Mouse (Mus musculus): ENCODE results near the gene Foxo1. TPM values are rescaled to one million over a fixed set of nuclear protein-coding genes. Genes with fewer than 3 reads are reported as not detected.

Gene Foxo1
- polyA plus RNA-seq (2014; fragmentation: Nextera tagmentation; extraction: Ambion mirVana) = 3.7 and 4.2 TPM in 2 replicates

DNA sequence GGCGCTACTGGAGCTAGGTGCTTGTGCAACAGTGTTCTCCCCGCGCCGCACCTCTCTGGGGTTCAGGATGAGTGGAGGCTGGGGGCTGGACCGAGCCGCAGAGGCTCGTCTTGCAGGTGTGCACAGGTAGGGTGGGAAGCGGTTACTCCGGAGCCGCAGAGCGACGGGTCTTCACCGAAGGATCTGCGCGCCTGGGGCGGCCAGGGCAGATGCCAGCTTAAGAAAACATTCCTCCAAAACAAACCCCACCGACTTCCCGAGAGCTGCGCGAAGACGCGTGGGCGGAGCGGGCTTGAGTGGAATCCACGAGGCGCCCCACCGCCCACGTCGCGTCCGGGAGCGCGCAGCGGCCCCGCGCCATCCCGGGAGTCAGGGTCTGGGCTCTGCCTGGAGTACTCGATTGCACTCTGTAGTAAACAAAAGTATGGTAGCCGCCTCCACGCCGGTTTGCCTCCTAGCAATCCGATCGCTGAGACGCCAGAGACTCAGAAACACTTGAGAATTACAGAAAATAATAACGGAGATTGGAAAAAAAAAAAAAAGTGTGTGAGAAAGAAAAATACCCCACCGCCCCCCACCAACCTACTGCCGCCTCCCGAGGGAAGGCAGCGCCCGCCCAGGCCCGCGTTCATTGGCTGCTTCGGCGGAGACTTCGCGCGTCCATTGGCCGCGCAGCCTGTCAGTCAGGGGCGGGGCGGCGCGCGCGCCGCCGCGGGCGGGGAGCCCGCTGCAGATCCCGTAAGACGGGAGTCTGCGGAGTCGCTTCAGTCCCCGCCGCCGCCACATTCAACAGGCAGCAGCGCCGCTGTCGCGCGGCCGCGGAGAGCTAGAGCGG lies at the start of gene Foxo1:
Foxo1 (plus strand) TSS at position 685 of the 835 bp plus-strand sequence.
- Histone ChIP-seq H3K36me3 (ENCODE audit: control insufficient read depth, insufficient read depth, low read length) (no peaks in the 10 kb centered on the region), H3K27ac (ENCODE audit: low read depth, low read length) (peak within 1 kb of the TSS; percentile 6; the same call in 1 of the 2 replicates), H3K4me3 (ENCODE audit: low read depth, low read length) (peak within 1 kb of the TSS; percentile 70), H3K4me2 (ENCODE audit: low read depth, low read length, severe bottlenecking) (peak within 1 kb of the TSS; percentile 99), H3K4me1 (replicated peaks; ENCODE audit: control insufficient read depth, insufficient read depth, low read length) (no peaks in the 10 kb centered on the region; the same call in 1 of the 2 replicates), H3K9me3 (ENCODE audit: control insufficient read depth, low read length) (no peaks in the 10 kb centered on the region), H3K27me3 (ENCODE audit: control insufficient read depth, insufficient read depth, low read length) (peaks cover 37% of the 10 kb centered on the region), H3K9ac (ENCODE audit: low read length) (peak within 1 kb of the TSS; percentile 68)
- peak; percentile 94 for DNase-seq (ENCODE audit: low spot score)
- ATAC-seq (replicated peaks; ENCODE audit: low FRiP score) = peak; percentile 95
- under 1% methylated on average over 85 of the region's 85 CpGs for WGBS

- Histone ChIP-seq H3K9ac (ENCODE audit: low read length) (no peak overlapping the region), H3K9me3 (ENCODE audit: control insufficient read depth, low read length) (no peaks in the 10 kb centered on the region), H3K4me2 (ENCODE audit: low read depth, low read length, severe bottlenecking) (no peak overlapping the region), H3K27ac (ENCODE audit: low read depth, low read length) (no peak overlapping the region), H3K27me3 (ENCODE audit: control insufficient read depth, insufficient read depth, low read length) (no peaks in the 10 kb centered on the region), H3K4me3 (ENCODE audit: low read depth, low read length) (no peak overlapping the region), H3K36me3 (ENCODE audit: control insufficient read depth, insufficient read depth, low read length) (no peaks in the 10 kb centered on the region), H3K4me1 (replicated peaks; ENCODE audit: control insufficient read depth, insufficient read depth, low read length) (no peaks in the 10 kb centered on the region)
- 89% methylated on average over 7 of the region's 7 CpGs for WGBS
- DNase-seq (ENCODE audit: low spot score) = peak; percentile 5
- ATAC-seq (replicated peaks; ENCODE audit: low FRiP score) = no peak
Measured at GRCm38 (mm10) chr3:52218864-52219263, 49.3 kb upstream of the Foxo1 start.

DNA sequence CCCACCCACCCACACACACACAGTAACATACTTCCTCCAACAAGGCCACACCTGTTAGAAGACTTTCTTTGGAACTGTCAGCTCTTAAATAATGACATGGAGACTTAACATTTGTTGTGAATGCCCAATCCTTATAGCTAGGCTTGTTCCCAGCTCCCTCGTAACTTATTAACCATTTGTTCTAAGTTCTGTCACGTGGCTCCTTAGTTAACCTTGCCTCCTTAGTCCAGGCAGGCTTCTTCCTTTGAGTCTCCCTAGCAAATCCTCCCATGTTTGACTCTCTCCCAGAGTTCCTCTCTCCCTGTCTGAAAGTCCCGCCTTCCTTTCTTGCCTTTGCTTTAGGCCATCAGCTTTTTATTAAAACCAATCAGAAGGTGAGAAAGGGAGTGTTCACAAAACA lies 47.1 kb upstream of the Foxo1 start:
- no peak overlapping the region for H3K27ac ChIP-seq (ENCODE audit: low read depth, low read length)
- no peaks in the 10 kb centered on the region for H3K4me1 ChIP-seq (replicated peaks; ENCODE audit: control insufficient read depth, insufficient read depth, low read length)
- ATAC-seq (replicated peaks; ENCODE audit: low FRiP score) (no peak), DNase-seq (ENCODE audit: low spot score) (no peak)
- H3K9ac ChIP-seq (ENCODE audit: low read length) = no peak overlapping the region
- no peak overlapping the region for H3K4me2 ChIP-seq (ENCODE audit: low read depth, low read length, severe bottlenecking)
- no peaks in the 10 kb centered on the region for H3K9me3 ChIP-seq (ENCODE audit: control insufficient read depth, low read length)
- no peak overlapping the region for H3K4me3 ChIP-seq (ENCODE audit: low read depth, low read length)
- WGBS = 85% methylated on average over 3 of the region's 3 CpGs
- no peaks in the 10 kb centered on the region for H3K27me3 ChIP-seq (ENCODE audit: control insufficient read depth, insufficient read depth, low read length)
- no peaks in the 10 kb centered on the region for H3K36me3 ChIP-seq (ENCODE audit: control insufficient read depth, insufficient read depth, low read length)

DNA sequence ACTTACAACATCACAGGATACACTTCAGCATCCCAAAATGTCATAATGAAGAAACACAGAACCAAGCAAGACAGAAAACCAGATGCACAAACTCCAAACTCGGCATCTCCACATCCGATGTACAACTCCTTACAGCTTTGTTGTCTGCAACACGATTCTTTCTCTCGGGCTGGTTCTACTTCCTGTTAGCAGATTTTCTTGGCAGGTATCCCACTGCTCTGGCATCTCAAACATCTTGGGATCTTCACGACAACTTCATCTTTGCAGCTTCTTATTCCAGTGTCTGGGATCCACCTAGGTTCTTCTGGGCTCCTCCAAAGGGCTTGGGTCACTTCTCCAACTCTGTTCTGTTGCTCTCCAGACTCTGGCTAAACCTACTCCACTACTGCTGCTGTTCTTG lies 46.2 kb upstream of the Foxo1 start:
- H3K4me2 ChIP-seq (ENCODE audit: low read depth, low read length, severe bottlenecking) = no peak overlapping the region
- H3K4me3 ChIP-seq (ENCODE audit: low read depth, low read length) = no peak overlapping the region
- ATAC-seq (replicated peaks; ENCODE audit: low FRiP score) (no peak), DNase-seq (ENCODE audit: low spot score) (peak; percentile 22)
- no peak overlapping the region for H3K9ac ChIP-seq (ENCODE audit: low read length)
- H3K36me3 ChIP-seq (ENCODE audit: control insufficient read depth, insufficient read depth, low read length) = no peaks in the 10 kb centered on the region
- H3K27ac ChIP-seq (ENCODE audit: low read depth, low read length) = no peak overlapping the region
- WGBS = 79% methylated on average over 5 of the region's 5 CpGs
- no peaks in the 10 kb centered on the region for H3K9me3 ChIP-seq (ENCODE audit: control insufficient read depth, low read length)
- H3K4me1 ChIP-seq (replicated peaks; ENCODE audit: control insufficient read depth, insufficient read depth, low read length) = no peaks in the 10 kb centered on the region
- H3K27me3 ChIP-seq (ENCODE audit: control insufficient read depth, insufficient read depth, low read length) = no peaks in the 10 kb centered on the region

GRCm38 (mm10) chr3:52236488-52236887 lies 31.6 kb upstream of the Foxo1 start:
- H3K9me3 ChIP-seq (ENCODE audit: control insufficient read depth, low read length) = no peaks in the 10 kb centered on the region
- no peaks in the 10 kb centered on the region for H3K27me3 ChIP-seq (ENCODE audit: control insufficient read depth, insufficient read depth, low read length)
- ATAC-seq (replicated peaks; ENCODE audit: low FRiP score) = no peak
- no peaks in the 10 kb centered on the region for H3K36me3 ChIP-seq (ENCODE audit: control insufficient read depth, insufficient read depth, low read length)
- H3K4me2 ChIP-seq (ENCODE audit: low read depth, low read length, severe bottlenecking) = no peak overlapping the region
- H3K27ac ChIP-seq (ENCODE audit: low read depth, low read length) = no peak overlapping the region
- DNase-seq (ENCODE audit: low spot score) = no peak
- WGBS = 83% methylated on average over 4 of the region's 4 CpGs
- no peak overlapping the region for H3K4me3 ChIP-seq (ENCODE audit: low read depth, low read length)
- no peak overlapping the region for H3K9ac ChIP-seq (ENCODE audit: low read length)
- H3K4me1 ChIP-seq (replicated peaks; ENCODE audit: control insufficient read depth, insufficient read depth, low read length) = no peaks in the 10 kb centered on the region

DNA sequence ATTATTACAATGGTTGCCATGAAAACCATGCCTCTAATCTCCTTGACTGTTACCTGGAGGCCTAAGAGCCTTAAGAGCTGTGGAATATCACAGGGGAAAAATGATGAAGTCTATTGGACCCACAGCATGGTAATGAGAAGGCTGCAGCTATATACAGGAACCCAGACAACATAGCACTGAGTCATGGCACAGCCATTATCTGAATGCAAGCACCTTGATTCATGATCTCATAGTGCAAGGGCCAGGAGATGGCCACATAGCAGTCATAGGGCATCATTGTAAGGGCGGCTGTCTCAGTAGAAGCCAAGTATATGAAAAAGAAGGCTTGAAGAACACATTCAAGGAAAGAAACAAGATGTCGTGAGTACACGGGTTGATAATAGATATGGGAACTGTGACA lies 31.0 kb upstream of the Foxo1 start:
- Histone ChIP-seq H3K4me3 (ENCODE audit: low read depth, low read length) (no peak overlapping the region), H3K4me1 (replicated peaks; ENCODE audit: control insufficient read depth, insufficient read depth, low read length) (no peaks in the 10 kb centered on the region), H3K9ac (ENCODE audit: low read length) (no peak overlapping the region), H3K9me3 (ENCODE audit: control insufficient read depth, low read length) (no peaks in the 10 kb centered on the region), H3K27ac (ENCODE audit: low read depth, low read length) (no peak overlapping the region), H3K4me2 (ENCODE audit: low read depth, low read length, severe bottlenecking) (no peak overlapping the region), H3K36me3 (ENCODE audit: control insufficient read depth, insufficient read depth, low read length) (no peaks in the 10 kb centered on the region), H3K27me3 (ENCODE audit: control insufficient read depth, insufficient read depth, low read length) (no peaks in the 10 kb centered on the region)
- ATAC-seq (replicated peaks; ENCODE audit: low FRiP score) (no peak), DNase-seq (ENCODE audit: low spot score) (no peak)
- WGBS = 88% methylated on average over 3 of the region's 3 CpGs

- Histone ChIP-seq H3K9me3 (ENCODE audit: control insufficient read depth, low read length) (no peaks in the 10 kb centered on the region), H3K36me3 (ENCODE audit: control insufficient read depth, insufficient read depth, low read length) (no peaks in the 10 kb centered on the region), H3K4me2 (ENCODE audit: low read depth, low read length, severe bottlenecking) (no peak overlapping the region), H3K9ac (ENCODE audit: low read length) (no peak overlapping the region), H3K4me3 (ENCODE audit: low read depth, low read length) (no peak overlapping the region), H3K4me1 (replicated peaks; ENCODE audit: control insufficient read depth, insufficient read depth, low read length) (no peaks in the 10 kb centered on the region), H3K27me3 (ENCODE audit: control insufficient read depth, insufficient read depth, low read length) (no peaks in the 10 kb centered on the region), H3K27ac (ENCODE audit: low read depth, low read length) (no peak overlapping the region)
- no peak for DNase-seq (ENCODE audit: low spot score)
- ATAC-seq (replicated peaks; ENCODE audit: low FRiP score) = no peak
- WGBS = 73% methylated on average over 5 of the region's 5 CpGs
Measured at GRCm38 (mm10) chr3:52241062-52241461, 27.1 kb upstream of the Foxo1 start.

- ATAC-seq (replicated peaks; ENCODE audit: low FRiP score) = peak; percentile 44; the same call in 1 of the 2 replicates
- Histone ChIP-seq H3K4me1 (replicated peaks; ENCODE audit: control insufficient read depth, insufficient read depth, low read length) (no peaks in the 10 kb centered on the region), H3K9ac (ENCODE audit: low read length) (no peak overlapping the region), H3K27ac (ENCODE audit: low read depth, low read length) (no peak overlapping the region), H3K36me3 (ENCODE audit: control insufficient read depth, insufficient read depth, low read length) (no peaks in the 10 kb centered on the region), H3K9me3 (ENCODE audit: control insufficient read depth, low read length) (no peaks in the 10 kb centered on the region), H3K4me2 (ENCODE audit: low read depth, low read length, severe bottlenecking) (no peak overlapping the region), H3K4me3 (ENCODE audit: low read depth, low read length) (no peak overlapping the region), H3K27me3 (ENCODE audit: control insufficient read depth, insufficient read depth, low read length) (no peaks in the 10 kb centered on the region)
- peak; percentile 73 for DNase-seq (ENCODE audit: low spot score)
- 47% methylated on average over 6 of the region's 6 CpGs for WGBS
Measured at GRCm38 (mm10) chr3:52242457-52243105, 25.6 kb upstream of the Foxo1 start.

Data from forebrain, embryonic 11.5 days (tissue).